Mouse (Mus musculus) embryonic facial prominence, embryonic 13.5 days (tissue): Measurements from ENCODE around the gene Anxa1. TPM values are rescaled to one million over a fixed set of nuclear protein-coding genes. Genes with fewer than 3 reads are reported as not detected.

ENCODE experiments used
- ATAC-seq: fragments of 200-750 bp; cut with Nextera tagmentation; 2 replicates; pipeline ENCODE4 v1.8.0; 2017; ENCODE audit warnings: low read depth; ENCODE audit not compliant: insufficient number of reproducible peaks, insufficient read depth, low FRiP score, low TSS enrichment
- H3K27ac ChIP-seq: fragments of 300-500 bp; sonication (generic); 2 replicates; pipeline ENCODE4 v1.5.1; 2015; ENCODE audit warnings: moderate library complexity, mild to moderate bottlenecking, inconsistent platforms
- H3K27me3 ChIP-seq: fragments of 300-500 bp; sonication (generic); 2 replicates; pipeline ENCODE4 v1.6.1; 2015; ENCODE audit warnings: mild to moderate bottlenecking, inconsistent platforms
- H3K36me3 ChIP-seq: fragments of 300-500 bp; sonication (generic); 2 replicates; pipeline ENCODE4 v1.6.1; 2015; ENCODE audit warnings: mild to moderate bottlenecking, inconsistent platforms
- H3K4me1 ChIP-seq: fragments of 300-500 bp; sonication (generic); 2 replicates; pipeline ENCODE4 v1.6.1; 2015; ENCODE audit warnings: inconsistent platforms
- H3K4me2 ChIP-seq: fragments of 300-500 bp; sonication (generic); 2 replicates; pipeline ENCODE4 v1.6.1; 2015; ENCODE audit warnings: moderate library complexity, mild to moderate bottlenecking, inconsistent platforms
- H3K4me3 ChIP-seq: fragments of 300-500 bp; sonication (generic); 2 replicates; pipeline ENCODE4 v1.5.1; 2015; ENCODE audit warnings: mild to moderate bottlenecking, inconsistent platforms
- H3K9ac ChIP-seq: fragments of 300-500 bp; sonication (generic); 2 replicates; pipeline ENCODE4 v1.6.1; 2015; ENCODE audit warnings: mild to moderate bottlenecking, inconsistent platforms
- H3K9me3 ChIP-seq: fragments of 300-500 bp; sonication (generic); 2 replicates; pipeline ENCODE4 v1.6.1; 2016; ENCODE audit warnings: inconsistent platforms
- WGBS: fragments of 180-500 bp; shearing (Covaris S2); methylation state at CpG from one replicate; pipeline ENCODE4 v1.1.7; 2015; ENCODE audit warnings: mixed read lengths; 5-methylcytosine and 5-hydroxymethylcytosine counted together
- polyA plus RNA-seq: library from polyadenylated mRNA; unstranded; fragments of >200 nt; fragmentation: Nextera tagmentation; extraction: Ambion mirVana; gene quantifications from 2 replicates; pipeline ENCODE4 v1.2.1, GENCODE M21; 2015

Gene Anxa1
- 170 and 203 TPM in 2 replicates for polyA plus RNA-seq

DNA sequence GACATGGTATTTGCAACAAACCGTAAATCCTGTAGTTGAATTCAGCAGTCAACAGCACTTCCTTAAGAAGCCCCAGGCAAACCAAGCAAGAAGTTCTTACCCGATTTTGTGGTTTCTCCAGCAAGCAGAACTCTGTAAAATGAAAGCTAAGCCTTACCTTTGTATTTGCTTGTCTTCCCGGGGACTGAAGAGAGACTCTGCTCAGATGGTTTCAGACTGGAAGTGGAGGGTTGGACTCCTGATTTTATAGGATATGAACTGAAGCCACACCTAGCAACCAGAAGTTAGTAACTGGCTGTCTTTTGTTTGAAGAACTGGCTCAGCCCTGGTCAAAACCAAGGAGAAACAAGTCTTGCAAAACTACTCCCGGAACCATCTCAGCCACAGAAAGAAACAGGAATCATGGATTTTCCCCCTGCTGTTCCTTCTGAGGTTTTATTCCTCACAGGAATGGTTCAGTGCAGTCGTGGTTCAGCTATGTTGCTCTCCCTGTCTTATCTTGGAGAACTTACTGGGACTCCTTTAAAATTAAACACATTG, at the start of gene Anxa1:
Anxa1 (minus strand) TSS at position 490 of the 540 bp plus-strand sequence.
- Histone ChIP-seq H3K9ac (peak within 1 kb of the TSS; percentile 57), H3K4me1 (peaks cover 19% of the 10 kb centered on the region), H3K4me3 (peak within 1 kb of the TSS; percentile 36), H3K27ac (peak within 1 kb of the TSS; percentile 89), H3K36me3 (no peaks in the 10 kb centered on the region), H3K4me2 (peak within 1 kb of the TSS; percentile 52), H3K27me3 (no peaks in the 10 kb centered on the region), H3K9me3 (no peaks in the 10 kb centered on the region)
- 28% methylated on average over 5 of the region's 5 CpGs for WGBS
- 0 out of 2 replicates have a peak, but pooled peaks have one; percentile 26 for ATAC-seq

DNA sequence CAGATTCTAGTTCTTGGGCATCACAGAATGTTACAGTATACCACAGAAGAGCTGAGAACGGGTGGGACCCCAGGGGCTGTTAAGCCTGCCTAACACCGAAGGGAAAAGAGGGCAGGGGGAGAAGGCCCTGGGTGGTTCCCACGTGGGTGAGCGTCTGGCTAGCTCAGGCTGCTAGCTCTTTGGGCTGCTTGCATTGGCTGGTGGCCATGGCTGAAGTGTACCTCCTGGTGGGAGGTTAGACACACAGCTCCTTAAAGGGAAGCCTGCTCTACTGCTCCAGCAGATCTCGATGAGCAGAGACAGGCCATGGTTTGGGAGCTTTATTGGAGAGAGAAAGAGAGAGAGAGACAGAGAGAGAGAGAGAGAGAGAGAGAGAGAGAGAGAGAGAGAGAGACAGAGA, 46.3 kb upstream of the Anxa1 start:
- Histone ChIP-seq H3K9me3 (no peaks in the 10 kb centered on the region), H3K27ac (no peak overlapping the region), H3K9ac (no peak overlapping the region), H3K4me3 (no peak overlapping the region), H3K4me2 (no peak overlapping the region), H3K36me3 (no peaks in the 10 kb centered on the region), H3K4me1 (peaks cover 6% of the 10 kb centered on the region), H3K27me3 (no peaks in the 10 kb centered on the region)
- no peak for ATAC-seq
- 61% methylated on average over 5 of the region's 5 CpGs for WGBS

DNA sequence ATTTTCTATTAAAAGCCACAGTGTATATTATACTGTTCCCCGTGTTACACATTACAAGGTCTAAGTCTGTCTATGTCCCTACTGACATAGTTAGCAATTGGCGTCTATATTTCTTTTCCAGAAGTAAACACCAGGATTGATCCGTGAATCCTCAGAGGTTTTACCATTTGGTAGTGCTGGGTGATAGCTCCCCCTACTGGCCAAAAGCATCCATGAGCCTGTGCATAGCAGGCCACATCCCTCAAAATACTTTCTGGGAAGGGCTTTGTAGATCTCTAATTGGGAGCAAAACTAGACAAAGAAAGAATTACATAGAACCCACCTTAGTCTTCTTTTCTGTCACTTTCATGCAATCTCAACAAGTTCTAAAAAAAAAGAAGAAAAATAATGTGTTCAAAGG, 43.8 kb upstream of the Anxa1 start:
- H3K9me3 ChIP-seq, result no peaks in the 10 kb centered on the region
- H3K27ac ChIP-seq, result no peak overlapping the region
- H3K4me1 ChIP-seq, result peaks cover 6% of the 10 kb centered on the region
- ATAC-seq, result no peak
- H3K36me3 ChIP-seq, result no peaks in the 10 kb centered on the region
- no peak overlapping the region for H3K9ac ChIP-seq
- H3K4me2 ChIP-seq, result no peak overlapping the region
- WGBS, result 8% methylated on average over 3 of the region's 3 CpGs
- no peak overlapping the region for H3K4me3 ChIP-seq
- H3K27me3 ChIP-seq, result no peaks in the 10 kb centered on the region

DNA sequence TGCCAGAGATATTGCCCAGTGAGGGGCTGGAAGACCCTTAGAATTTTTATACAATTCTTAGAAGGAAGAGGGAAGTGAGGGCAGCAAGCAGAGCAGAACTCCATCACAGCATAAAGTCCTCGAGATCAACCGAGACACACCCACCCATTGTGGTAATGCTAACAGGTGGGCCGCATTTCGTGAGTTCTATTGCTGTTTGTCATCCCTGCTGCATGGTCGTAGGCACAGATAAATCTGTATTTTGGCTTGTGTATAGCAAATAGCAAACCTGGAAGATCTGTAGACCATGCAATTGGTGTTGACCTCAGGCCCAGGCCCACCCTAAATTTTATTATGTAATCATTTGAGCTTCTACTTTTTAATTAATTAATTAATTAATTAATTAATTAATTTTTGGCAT, 43.2 kb upstream of the Anxa1 start:
- 86% methylated on average over 5 of the region's 5 CpGs for WGBS
- ATAC-seq, result no peak

DNA sequence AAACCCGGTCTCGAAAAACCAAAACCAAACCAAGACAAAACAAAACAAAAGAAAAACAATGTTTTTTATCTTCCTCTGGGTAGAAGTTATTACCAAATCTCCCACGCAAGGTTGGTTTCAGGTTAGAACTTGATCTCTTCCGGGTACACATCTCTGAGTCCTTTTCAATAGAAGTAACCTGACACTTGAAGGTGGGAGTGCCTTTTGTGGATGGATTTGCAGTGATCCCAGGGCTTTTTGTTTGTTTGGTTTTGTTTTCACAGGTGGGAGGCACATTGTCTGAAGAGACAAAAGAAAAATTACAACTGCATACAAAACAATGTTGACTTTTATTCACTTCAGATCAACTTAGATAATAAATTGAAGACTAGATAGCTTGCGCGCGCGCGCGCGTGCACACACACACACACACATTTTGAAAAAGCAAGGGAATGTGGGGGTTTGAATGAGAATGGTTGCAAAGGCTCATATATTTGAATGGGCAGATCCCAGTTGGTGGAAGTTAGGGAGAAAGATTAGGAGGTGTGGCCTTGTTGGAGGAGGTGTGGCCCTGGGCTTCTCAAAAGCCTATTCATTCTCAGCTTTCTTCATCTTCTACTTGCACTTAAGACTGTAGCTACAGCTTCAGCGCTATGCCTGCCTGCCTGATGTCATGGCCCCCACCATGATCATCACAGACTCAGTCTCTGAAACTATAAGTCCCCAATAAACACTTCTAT, 35.9 kb upstream of the Anxa1 start:
- Histone ChIP-seq H3K27me3 (no peaks in the 10 kb centered on the region), H3K27ac (no peak overlapping the region), H3K4me1 (no peaks in the 10 kb centered on the region), H3K4me2 (no peak overlapping the region), H3K9me3 (no peaks in the 10 kb centered on the region), H3K9ac (no peak overlapping the region), H3K4me3 (no peak overlapping the region), H3K36me3 (no peaks in the 10 kb centered on the region)
- ATAC-seq, result no peak
- 61% methylated on average over 12 of the region's 12 CpGs for WGBS

More for the DNA sequence above, 43.2 kb upstream of the Anxa1 start:
- Histone ChIP-seq H3K4me2 (no peak overlapping the region), H3K27me3 (no peaks in the 10 kb centered on the region), H3K9me3 (no peaks in the 10 kb centered on the region), H3K36me3 (no peaks in the 10 kb centered on the region), H3K4me1 (peaks cover 6% of the 10 kb centered on the region), H3K4me3 (no peak overlapping the region), H3K27ac (no peak overlapping the region), H3K9ac (no peak overlapping the region)

DNA sequence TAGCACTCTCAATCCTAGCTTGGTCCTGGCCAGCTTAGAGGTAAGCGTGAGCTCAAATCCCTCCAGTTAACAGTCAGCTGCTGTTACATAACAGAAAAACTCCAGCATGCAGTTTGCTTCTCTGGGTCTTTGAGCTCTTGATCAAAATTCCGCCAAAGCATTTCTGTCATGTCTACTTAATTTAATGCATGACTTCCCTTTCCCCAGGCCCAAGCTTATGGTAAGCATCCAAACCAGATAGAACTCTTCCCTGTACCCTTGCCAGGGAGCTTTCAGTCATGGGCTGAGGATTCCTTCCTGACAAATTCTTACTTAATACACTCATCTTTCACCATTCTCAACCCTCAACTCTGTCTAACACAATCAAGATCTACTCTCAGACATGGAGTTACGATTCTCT, 20.5 kb upstream of the Anxa1 start:
- H3K9ac ChIP-seq, result no peak overlapping the region
- no peak overlapping the region for H3K4me3 ChIP-seq
- no peaks in the 10 kb centered on the region for H3K27me3 ChIP-seq
- ATAC-seq, result no peak
- H3K4me2 ChIP-seq, result no peak overlapping the region
- no peaks in the 10 kb centered on the region for H3K9me3 ChIP-seq
- H3K4me1 ChIP-seq, result no peaks in the 10 kb centered on the region
- no peaks in the 10 kb centered on the region for H3K36me3 ChIP-seq
- 56% methylated on average over 3 of the region's 3 CpGs for WGBS
- no peak overlapping the region for H3K27ac ChIP-seq

DNA sequence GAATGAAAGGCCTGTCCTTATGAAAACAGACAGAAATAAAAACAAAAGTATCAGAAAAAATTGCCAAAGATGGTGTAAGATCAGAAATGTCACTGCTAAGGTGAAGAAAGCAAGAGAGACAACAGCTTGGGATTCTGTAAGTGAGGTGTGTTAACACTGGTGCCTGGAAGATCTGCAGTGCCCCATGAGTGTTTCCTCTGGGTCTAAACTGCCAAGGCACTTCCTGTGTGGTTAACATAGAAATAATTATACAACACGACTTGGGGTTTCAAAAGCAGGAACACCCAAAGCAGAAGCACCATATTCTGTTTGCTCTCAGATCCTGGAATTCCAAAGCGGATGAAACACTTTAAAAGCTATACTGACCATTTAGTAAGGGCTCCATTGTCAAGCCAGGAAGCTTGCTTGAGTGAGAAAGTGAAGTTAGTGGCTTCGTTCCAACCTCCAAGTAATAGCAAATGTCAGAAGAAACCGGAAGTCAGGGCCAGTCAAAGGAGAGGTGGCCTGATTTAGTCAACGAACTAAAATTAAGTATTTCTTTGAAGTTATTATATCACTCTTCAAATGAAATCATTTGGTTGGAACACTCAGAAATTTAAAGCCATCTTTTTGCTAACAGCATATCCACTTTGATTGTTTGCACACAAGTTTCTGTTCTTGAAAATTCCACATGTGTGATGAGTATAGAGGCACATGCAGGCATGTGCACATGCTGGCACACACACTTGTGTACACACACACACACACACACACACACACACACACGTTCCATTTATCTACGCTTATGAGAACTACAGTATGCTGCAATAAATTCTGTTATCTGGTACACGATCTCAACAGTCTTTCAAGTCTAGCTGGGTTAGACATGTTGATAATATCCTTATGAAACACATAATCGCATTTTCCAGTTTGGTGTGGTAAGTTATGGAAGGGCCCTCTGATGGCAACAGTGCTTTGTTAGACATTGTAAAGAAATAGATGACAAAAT, 19.1 kb upstream of the Anxa1 start:
- no peak for ATAC-seq
- Histone ChIP-seq H3K4me3 (no peak overlapping the region), H3K9me3 (no peaks in the 10 kb centered on the region), H3K27ac (no peak overlapping the region), H3K4me1 (no peaks in the 10 kb centered on the region), H3K4me2 (no peak overlapping the region), H3K9ac (no peak overlapping the region), H3K27me3 (no peaks in the 10 kb centered on the region), H3K36me3 (no peaks in the 10 kb centered on the region)
- WGBS, result 62% methylated on average over 9 of the region's 9 CpGs

DNA sequence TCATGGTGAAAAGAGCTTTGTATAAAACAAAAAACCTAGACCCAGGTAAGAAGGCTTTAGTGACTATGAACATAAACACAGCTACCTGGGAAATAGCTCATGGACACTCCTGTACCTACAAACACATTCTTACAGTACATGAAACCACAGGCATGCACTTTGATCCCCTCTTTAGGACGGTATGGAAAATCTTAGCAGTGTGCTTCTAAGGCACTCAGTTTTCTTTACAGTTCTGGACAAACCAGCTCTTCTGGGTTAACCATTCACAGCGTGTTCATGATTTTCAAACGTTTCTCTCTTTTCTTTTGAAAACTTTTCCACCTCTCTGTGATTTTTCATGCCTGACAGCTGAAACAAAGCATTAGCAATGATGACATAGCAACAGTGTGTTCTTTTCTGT, 15.7 kb upstream of the Anxa1 start:
- no peak for ATAC-seq
- Histone ChIP-seq H3K4me2 (no peak overlapping the region), H3K9ac (no peak overlapping the region), H3K27ac (0 out of 2 replicates have a peak overlapping the region, but pooled peaks have one; percentile 8), H3K4me3 (no peak overlapping the region), H3K36me3 (no peaks in the 10 kb centered on the region), H3K4me1 (peaks cover 5% of the 10 kb centered on the region; the same call in 1 of the 2 replicates), H3K9me3 (no peaks in the 10 kb centered on the region), H3K27me3 (no peaks in the 10 kb centered on the region)
- 42% methylated on average over 3 of the region's 3 CpGs for WGBS

DNA sequence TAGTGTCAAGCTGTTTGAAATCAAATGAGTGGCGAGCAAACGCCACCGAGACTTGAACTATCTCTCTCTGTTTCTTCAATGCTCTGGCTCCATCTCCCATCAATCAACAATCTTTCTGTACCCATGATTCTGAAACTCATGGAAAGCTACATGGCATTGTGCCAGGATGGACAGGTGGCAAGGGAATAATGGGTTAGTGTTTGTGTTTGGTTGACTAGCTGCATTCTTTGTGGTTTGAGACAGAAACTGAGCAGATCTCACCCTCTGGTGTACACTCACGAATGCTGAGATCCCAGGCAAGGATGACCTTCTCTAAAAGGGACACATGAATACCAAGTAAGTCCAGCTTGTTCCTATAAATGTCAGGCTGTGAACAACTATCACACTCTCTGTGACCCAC, 14.3 kb upstream of the Anxa1 start:
- Histone ChIP-seq H3K9ac (no peak overlapping the region), H3K4me2 (no peak overlapping the region), H3K4me3 (no peak overlapping the region), H3K27me3 (no peaks in the 10 kb centered on the region), H3K9me3 (no peaks in the 10 kb centered on the region), H3K27ac (no peak overlapping the region), H3K36me3 (no peaks in the 10 kb centered on the region), H3K4me1 (peaks cover 5% of the 10 kb centered on the region; the same call in 1 of the 2 replicates)
- 60% methylated on average over 4 of the region's 4 CpGs for WGBS
- ATAC-seq, result no peak

DNA sequence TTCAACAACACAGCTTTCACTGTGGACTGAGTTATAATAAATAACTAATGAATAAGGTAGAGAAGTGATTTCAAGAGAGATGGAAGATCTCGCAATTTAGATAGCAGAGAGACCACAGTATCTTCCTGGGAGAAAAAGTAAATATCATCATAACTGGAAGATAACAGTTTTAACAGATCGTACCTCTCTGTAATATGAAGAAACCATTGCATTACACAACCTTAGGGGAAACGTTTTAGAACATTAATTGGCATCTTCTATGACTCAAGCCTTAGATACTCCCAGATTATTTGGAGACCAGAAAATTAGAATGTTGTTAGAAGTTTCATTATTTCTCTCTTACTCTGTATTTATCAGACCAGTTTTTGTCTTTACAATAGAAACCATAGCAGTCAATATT, 13.0 kb upstream of the Anxa1 start:
- H3K27me3 ChIP-seq, result no peaks in the 10 kb centered on the region
- 85% methylated on average over 3 of the region's 3 CpGs for WGBS

DNA sequence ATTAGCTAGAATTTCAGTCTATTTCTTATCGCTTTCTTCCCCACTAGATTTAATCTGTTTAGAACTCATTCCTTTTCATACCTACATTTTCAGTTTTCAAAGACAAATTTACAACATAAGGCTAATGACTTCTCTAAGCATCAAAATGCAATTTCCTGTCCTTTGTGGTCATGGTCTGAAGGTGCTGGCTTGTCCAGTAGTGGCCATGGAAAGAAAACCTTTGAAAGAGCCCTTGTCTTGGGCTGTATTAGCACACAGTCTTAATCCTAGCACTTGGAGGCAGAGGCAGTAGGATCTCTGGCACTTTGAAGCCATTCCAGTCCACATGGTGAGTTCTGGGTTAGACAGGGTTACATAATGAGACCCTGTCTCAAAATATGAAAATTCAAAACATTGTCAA, 12.5 kb upstream of the Anxa1 start:
- 96% methylated on average over 1 of the region's 1 CpGs for WGBS
- Histone ChIP-seq H3K27ac (no peak overlapping the region), H3K9me3 (no peaks in the 10 kb centered on the region), H3K4me2 (no peak overlapping the region), H3K4me1 (peaks cover 5% of the 10 kb centered on the region; the same call in 1 of the 2 replicates), H3K4me3 (no peak overlapping the region), H3K36me3 (no peaks in the 10 kb centered on the region), H3K27me3 (no peaks in the 10 kb centered on the region), H3K9ac (no peak overlapping the region)
- ATAC-seq, result no peak

More for the DNA sequence above, 13.0 kb upstream of the Anxa1 start:
- no peak overlapping the region for H3K4me3 ChIP-seq
- ATAC-seq, result no peak
- no peak overlapping the region for H3K27ac ChIP-seq
- no peak overlapping the region for H3K4me2 ChIP-seq
- no peaks in the 10 kb centered on the region for H3K9me3 ChIP-seq
- H3K4me1 ChIP-seq, result peaks cover 5% of the 10 kb centered on the region; the same call in 1 of the 2 replicates
- no peaks in the 10 kb centered on the region for H3K36me3 ChIP-seq
- H3K9ac ChIP-seq, result no peak overlapping the region
